Mouse (Mus musculus): ENCODE results near the gene Tmem274.
A peak's percentile ranks its signal among the peaks of the same experiment; 100 is the strongest.
"Not testable (repeated sequence)": the region's sequence is repeated elsewhere in the genome, so short reads cannot be mapped to it uniquely, and the experiment has no call there.

Gene Tmem274

GRCm38 (mm10) chr4:149477078-149477477 lies at the start of gene Tmem274:
Gene Tmem274 (plus strand): TSS chr4:149477378.
- DNase-seq: no peak

- no peak for DNase-seq
Observed at GRCm38 (mm10) chr4:149429592-149429991, 47.6 kb upstream of the Tmem274 start.

- DNase-seq: not testable (repeated sequence)
Observed at GRCm38 (mm10) chr4:149431887-149432286, 45.3 kb upstream of the Tmem274 start.

GRCm38 (mm10) chr4:149440576-149440975 lies 36.6 kb upstream of the Tmem274 start:
- no peak for DNase-seq

- DNase-seq: no peak
Observed at GRCm38 (mm10) chr4:149442436-149442835, 34.7 kb upstream of the Tmem274 start.

GRCm38 (mm10) chr4:149444465-149444864 lies 32.7 kb upstream of the Tmem274 start:
- DNase-seq: no peak

GRCm38 (mm10) chr4:149444964-149445701 lies 32.0 kb upstream of the Tmem274 start:
- DNase-seq: peak; percentile 90

GRCm38 (mm10) chr4:149445868-149446267 lies 31.3 kb upstream of the Tmem274 start:
- no peak for DNase-seq

- no peak for DNase-seq
Observed at GRCm38 (mm10) chr4:149446309-149446708, 30.9 kb upstream of the Tmem274 start.

GRCm38 (mm10) chr4:149450636-149451035 lies 26.5 kb upstream of the Tmem274 start:
- DNase-seq: no peak

GRCm38 (mm10) chr4:149453656-149454055 lies 23.5 kb upstream of the Tmem274 start:
- DNase-seq: no peak

- no peak for DNase-seq
Observed at GRCm38 (mm10) chr4:149454263-149454662, 22.9 kb upstream of the Tmem274 start.

GRCm38 (mm10) chr4:149454879-149455278 lies 22.3 kb upstream of the Tmem274 start, which contains the start of gene Rbp7:
Gene Rbp7 (minus strand): TSS chr4:149454978.
- no peak for DNase-seq

GRCm38 (mm10) chr4:149457163-149457562 lies 20.0 kb upstream of the Tmem274 start:
- not testable (repeated sequence) for DNase-seq

- no peak for DNase-seq
Observed at GRCm38 (mm10) chr4:149457831-149458430, 19.2 kb upstream of the Tmem274 start.

GRCm38 (mm10) chr4:149458526-149458925 lies 18.7 kb upstream of the Tmem274 start:
- no peak for DNase-seq

- DNase-seq: no peak
Observed at GRCm38 (mm10) chr4:149459425-149459824, 17.8 kb upstream of the Tmem274 start.

GRCm38 (mm10) chr4:149460475-149460874 lies 16.7 kb upstream of the Tmem274 start:
- not testable (repeated sequence) for DNase-seq

GRCm38 (mm10) chr4:149461579-149462304 lies 15.4 kb upstream of the Tmem274 start:
- DNase-seq: no peak

GRCm38 (mm10) chr4:149462305-149462971 lies 14.7 kb upstream of the Tmem274 start:
- DNase-seq: no peak

GRCm38 (mm10) chr4:149463435-149463950 lies 13.7 kb upstream of the Tmem274 start:
- no peak for DNase-seq

- no peak for DNase-seq
Observed at GRCm38 (mm10) chr4:149469557-149469956, 7.6 kb upstream of the Tmem274 start.

GRCm38 (mm10) chr4:149475096-149475495 lies 2.1 kb upstream of the Tmem274 start:
- no peak for DNase-seq
